Mouse (Mus musculus) regulatory T cell (primary cell): ENCODE results near the gene Tmem60.

Source experiments
- in situ Hi-C: fragments of 300-600 bp; cut with MboI, MseI; formaldehyde crosslinking; loops from one replicate; pipeline ENCODE4 v1.15.1; 2025; ENCODE audit warnings: high pct_unique_total_duplicates

The Tmem60 gene

GRCm38 (mm10) chr5:20906191-20906590 is 24.2 kb downstream of the Tmem60 start:
- in situ Hi-C loops, result no loop called here

DNA sequence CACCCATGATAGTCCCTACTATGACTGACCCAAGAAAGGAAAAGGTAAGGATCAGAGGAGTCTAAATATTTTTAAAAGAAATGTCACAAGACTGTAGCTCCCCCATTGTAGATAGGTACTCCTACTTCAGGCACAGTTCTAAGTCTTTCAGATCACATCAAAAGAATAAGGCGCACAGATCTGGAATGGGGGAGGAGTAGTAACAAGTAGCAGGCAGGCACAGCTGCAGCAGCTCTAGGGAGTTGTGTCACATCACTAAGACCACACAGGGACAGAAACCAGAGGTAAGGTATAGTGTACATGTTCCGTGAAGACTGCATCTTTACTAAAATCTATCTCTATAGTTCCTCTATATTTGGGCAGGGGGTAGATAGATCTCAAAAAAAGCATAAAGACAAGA is 29.8 kb downstream of the Tmem60 start:
- in situ Hi-C loops, result loop anchor here (5.0 kb wide), 1 partner anchor 51 kb away; no protein-coding TSS in a partner anchor

DNA sequence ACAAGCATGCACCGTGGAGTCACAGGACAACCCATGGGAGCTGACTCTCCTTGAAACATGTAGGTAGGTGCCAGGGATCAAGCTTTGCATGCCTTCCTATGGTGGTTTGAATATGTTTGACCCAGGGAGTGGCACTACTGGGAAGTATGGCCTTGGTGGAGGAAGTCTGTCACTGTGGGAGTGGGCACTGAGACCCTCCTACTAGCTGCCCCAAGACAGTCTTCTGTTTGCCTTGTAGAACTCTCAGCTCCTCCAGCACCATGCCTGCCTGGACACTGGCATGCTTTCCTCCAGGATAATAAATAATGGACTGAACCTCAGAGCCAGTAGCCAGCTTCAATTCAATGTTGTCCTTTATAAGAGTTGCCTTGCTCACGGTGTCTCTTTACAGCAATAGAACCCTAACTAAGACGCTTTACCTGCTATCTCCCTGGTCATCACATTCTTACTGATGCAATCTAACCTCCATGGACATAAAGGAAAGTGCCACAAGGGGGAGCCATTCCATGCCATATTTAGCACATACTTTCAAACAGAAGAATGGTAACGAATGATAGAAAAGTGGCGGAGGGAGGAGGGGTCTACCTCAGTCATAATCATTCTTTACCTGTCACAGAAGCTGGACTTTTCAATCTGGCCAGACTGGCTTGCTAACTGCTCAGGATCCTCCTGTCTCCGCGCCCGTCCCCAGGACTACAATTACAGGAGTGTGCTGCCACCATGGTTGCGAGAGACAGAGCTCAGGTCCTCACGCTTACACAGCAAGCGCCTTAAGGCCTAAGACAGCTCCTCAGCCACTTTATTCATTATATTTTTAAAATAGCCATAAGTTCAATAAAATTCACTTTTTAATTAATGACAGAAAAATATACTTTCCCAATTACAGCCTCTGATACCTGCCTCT is 31.6 kb downstream of the Tmem60 start:
- in situ Hi-C loops, result loop anchor here (5.0 kb wide), 1 partner anchor 49 kb away; no protein-coding TSS in a partner anchor

DNA sequence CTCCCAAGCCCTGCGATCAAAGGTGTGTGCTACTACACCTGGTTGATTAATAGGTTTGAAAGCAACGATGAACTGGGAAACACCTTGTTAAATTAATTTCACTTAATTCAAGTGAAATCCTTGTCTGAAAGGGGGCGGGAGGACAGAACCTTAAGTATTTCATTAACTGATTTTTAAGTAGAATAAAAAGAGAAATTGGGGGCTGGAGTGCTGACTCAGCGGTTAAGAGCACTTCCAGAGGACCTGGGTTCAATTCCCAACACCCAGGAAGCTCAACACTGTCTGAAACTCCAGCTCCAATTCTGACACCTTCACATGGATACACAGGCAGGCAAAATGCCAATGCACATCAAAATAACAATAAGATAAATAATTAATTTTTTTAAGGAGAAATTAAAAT is 37.0 kb downstream of the Tmem60 start:
- in situ Hi-C loops, result no loop called here

GRCm38 (mm10) chr5:20919566-20919965 is 37.6 kb downstream of the Tmem60 start:
- in situ Hi-C loops, result no loop called here

DNA sequence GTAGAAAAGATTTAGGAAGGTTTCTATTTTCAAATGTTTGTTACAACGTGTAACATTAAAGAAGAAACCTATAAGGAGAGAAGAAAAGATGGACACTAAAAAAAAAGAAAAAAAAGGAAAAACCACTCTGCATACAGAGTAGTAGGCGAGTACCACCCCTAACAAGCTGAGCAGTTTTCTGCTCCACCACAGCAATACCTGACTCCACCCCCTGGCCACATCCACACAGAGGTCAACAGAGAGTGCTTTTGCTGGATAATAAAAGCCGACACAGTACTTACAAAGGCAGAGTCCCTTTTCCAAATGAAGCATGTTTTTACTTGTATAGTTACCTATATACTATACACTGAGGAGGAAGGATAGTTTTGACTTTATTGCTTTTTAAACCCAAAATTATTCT is 42.6 kb downstream of the Tmem60 start:
- in situ Hi-C loops, result no loop called here

DNA sequence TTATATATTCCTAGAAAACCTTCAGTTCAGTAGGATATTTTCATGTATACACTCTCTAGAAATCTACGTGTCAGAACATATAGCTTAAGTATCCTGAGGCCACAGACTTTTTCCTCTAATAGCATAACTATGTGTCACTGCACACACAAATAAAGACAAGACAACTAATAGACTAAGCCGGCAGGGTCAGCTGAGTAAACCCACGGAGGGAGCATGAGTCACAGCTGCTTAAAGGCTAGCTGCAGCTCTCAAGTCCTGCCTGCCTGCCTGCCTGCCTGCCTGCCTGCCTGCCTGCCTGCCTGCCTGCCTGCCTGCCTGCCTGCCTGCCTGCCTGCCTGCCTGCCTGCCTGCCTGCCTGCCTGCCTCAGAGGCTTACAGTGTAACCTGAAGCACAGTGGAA is 43.5 kb downstream of the Tmem60 start:
- in situ Hi-C loops, result no loop called here

GRCm38 (mm10) chr5:20929669-20930151 is 47.7 kb downstream of the Tmem60 start:
- in situ Hi-C loops, result no loop called here

DNA sequence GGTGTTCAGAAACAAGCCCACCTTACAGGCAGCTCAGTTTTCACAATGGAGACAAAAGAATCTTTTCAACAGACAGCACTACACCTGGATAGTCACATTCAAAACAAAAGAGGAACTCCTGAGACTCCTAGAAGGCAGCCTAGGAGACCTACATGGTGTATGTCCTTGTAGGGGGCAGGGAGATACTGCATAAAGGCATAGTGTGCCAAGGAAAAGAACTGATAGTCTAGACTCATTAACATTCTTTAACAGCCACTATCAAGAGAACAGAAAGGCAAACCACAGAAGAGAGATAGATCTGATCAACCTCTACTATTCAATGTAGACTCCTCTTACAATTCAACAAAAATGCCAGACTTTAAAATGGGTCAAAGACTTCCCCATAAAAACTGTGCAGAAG is 48.4 kb downstream of the Tmem60 start:
- in situ Hi-C loops, result no loop called here

DNA sequence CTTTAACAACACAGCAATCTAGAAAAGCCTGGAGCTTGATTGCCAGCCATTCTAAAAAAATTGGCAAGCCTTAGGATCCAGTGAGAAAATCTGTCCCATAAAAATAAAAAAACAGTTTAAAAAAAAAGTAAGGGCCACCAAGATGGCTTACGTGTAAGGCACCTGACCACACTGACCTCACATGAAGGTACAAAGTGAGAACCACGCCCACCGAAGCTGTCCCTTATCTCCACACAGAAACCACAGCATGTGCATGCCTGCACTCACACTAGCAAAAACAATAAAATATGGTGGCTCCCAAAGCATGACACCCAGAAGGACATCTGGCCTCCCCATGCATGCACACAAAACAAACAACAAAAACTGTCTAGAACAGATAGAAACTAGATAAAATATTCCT is 49.3 kb downstream of the Tmem60 start:
- in situ Hi-C loops, result no loop called here

- in situ Hi-C loops, result no loop called here
Measured at GRCm38 (mm10) chr5:20932585-20932984, 50.6 kb downstream of the Tmem60 start.

GRCm38 (mm10) chr5:20935934-20936333 is 53.9 kb downstream of the Tmem60 start:
- in situ Hi-C loops, result no loop called here
